Mouse (Mus musculus) heart, embryonic 12.5 days (tissue): ENCODE results near the gene Ppp5c. TPM values are rescaled to one million over a fixed set of nuclear protein-coding genes. Genes with fewer than 3 reads are reported as not detected.

Experiments used
- ATAC-seq: fragments of 200-750 bp; cut with Nextera tagmentation; 2 replicates; pipeline ENCODE4 v1.8.0; 2017; ENCODE audit warnings: moderate TSS enrichment, moderate library complexity; ENCODE audit not compliant: insufficient number of reproducible peaks, low FRiP score
- H3K27ac ChIP-seq: fragments of 300-500 bp; sonication (generic); 2 replicates; pipeline ENCODE4 v1.5.1; 2016; ENCODE audit warnings: mild to moderate bottlenecking, moderate library complexity; ENCODE audit not compliant: poor library complexity, severe bottlenecking
- H3K27me3 ChIP-seq: fragments of 300-500 bp; sonication (generic); replicated peaks from 2 replicates; pipeline ENCODE4 v1.6.1; 2016; ENCODE audit warnings: mild to moderate bottlenecking, moderate library complexity
- H3K36me3 ChIP-seq: fragments of 300-500 bp; sonication (generic); 2 replicates; pipeline ENCODE4 v1.6.1; 2016; ENCODE audit warnings: mild to moderate bottlenecking, moderate library complexity
- H3K4me1 ChIP-seq: fragments of 300-500 bp; sonication (generic); replicated peaks from 2 replicates; pipeline ENCODE4 v1.6.1; 2016; ENCODE audit warnings: mild to moderate bottlenecking
- H3K4me2 ChIP-seq: fragments of 300-500 bp; sonication (generic); 2 replicates; pipeline ENCODE4 v1.6.1; 2016; ENCODE audit warnings: mild to moderate bottlenecking, moderate library complexity
- H3K4me3 ChIP-seq: fragments of 300-500 bp; sonication (generic); 2 replicates; pipeline ENCODE4 v1.5.1; 2016; ENCODE audit warnings: mild to moderate bottlenecking
- H3K9ac ChIP-seq: fragments of 300-500 bp; sonication (generic); 2 replicates; pipeline ENCODE4 v1.6.1; 2016; ENCODE audit warnings: mild to moderate bottlenecking, moderate library complexity
- H3K9me3 ChIP-seq: fragments of 300-500 bp; sonication (generic); replicated peaks from 2 replicates; pipeline ENCODE4 v1.6.1; 2016; ENCODE audit warnings: mild to moderate bottlenecking, moderate library complexity
- WGBS: fragments of 180-500 bp; shearing (Covaris S2); methylation state at CpG from one replicate; pipeline ENCODE4 v1.1.7; 2016; 5-methylcytosine and 5-hydroxymethylcytosine counted together
- polyA plus RNA-seq: library from polyadenylated mRNA; unstranded; fragments of >200 nt; fragmentation: Nextera tagmentation; extraction: Ambion mirVana; gene quantifications from 2 replicates; pipeline ENCODE4 v1.2.1, GENCODE M21; 2016

Ppp5c gene
- polyA plus RNA-seq, 1 experiment from 2014 or later, result 91.9 TPM

- Histone ChIP-seq H3K4me3 (no peak overlapping the region), H3K9ac (peak overlapping the region; percentile 93), H3K4me2 (peak overlapping the region; percentile 86), H3K27me3 (no peaks in the 10 kb centered on the region), H3K9me3 (no peaks in the 10 kb centered on the region), H3K27ac (0 out of 2 replicates have a peak overlapping the region, but pooled peaks have one; percentile 22), H3K36me3 (peaks cover 26% of the 10 kb centered on the region), H3K4me1 (peaks cover 49% of the 10 kb centered on the region)
- ATAC-seq, result no peak
- WGBS, result 60% methylated on average over 4 of the region's 4 CpGs
Measured at GRCm38 (mm10) chr7:17025505-17025894, 2.2 kb downstream of the Ppp5c start.

- peaks cover 29% of the 10 kb centered on the region for H3K36me3 ChIP-seq
- no peaks in the 10 kb centered on the region for H3K9me3 ChIP-seq
- H3K4me3 ChIP-seq, result no peak overlapping the region
- peaks cover 49% of the 10 kb centered on the region for H3K4me1 ChIP-seq
- no peak for ATAC-seq
- 75% methylated on average over 10 of the region's 10 CpGs for whole genome bisulfite sequencing
- H3K9ac ChIP-seq, result peak overlapping the region; percentile 93
- no peaks in the 10 kb centered on the region for H3K27me3 ChIP-seq
- H3K4me2 ChIP-seq, result peak overlapping the region; percentile 86
- 0 out of 2 replicates have a peak overlapping the region, but pooled peaks have one; percentile 76 for H3K27ac ChIP-seq
Measured at GRCm38 (mm10) chr7:17024814-17025504, 2.8 kb downstream of the Ppp5c start.

- Histone ChIP-seq H3K9ac (peak overlapping the region; percentile 93), H3K4me3 (no peak overlapping the region), H3K27ac (peak overlapping the region; percentile 76), H3K9me3 (no peaks in the 10 kb centered on the region), H3K36me3 (peaks cover 38% of the 10 kb centered on the region), H3K27me3 (no peaks in the 10 kb centered on the region), H3K4me1 (peaks cover 49% of the 10 kb centered on the region), H3K4me2 (peak overlapping the region; percentile 22)
- ATAC-seq, result no peak
- 76% methylated on average over 6 of the region's 6 CpGs for WGBS
Measured at GRCm38 (mm10) chr7:17024141-17024540, 3.6 kb downstream of the Ppp5c start.

GRCm38 (mm10) chr7:17023701-17024100 lies 4.0 kb downstream of the Ppp5c start:
- Histone ChIP-seq H3K27ac (peak overlapping the region; percentile 76), H3K9me3 (no peaks in the 10 kb centered on the region), H3K4me1 (peaks cover 49% of the 10 kb centered on the region), H3K9ac (peak overlapping the region; percentile 93), H3K4me2 (peak overlapping the region; percentile 22), H3K27me3 (no peaks in the 10 kb centered on the region), H3K4me3 (no peak overlapping the region), H3K36me3 (peaks cover 40% of the 10 kb centered on the region)
- ATAC-seq, result no peak
- 30% methylated on average over 4 of the region's 4 CpGs for WGBS

- H3K9ac ChIP-seq, result no peak overlapping the region
- H3K4me2 ChIP-seq, result no peak overlapping the region
- ATAC-seq, result no peak
- peaks cover 49% of the 10 kb centered on the region for H3K36me3 ChIP-seq
- H3K9me3 ChIP-seq, result no peaks in the 10 kb centered on the region
- WGBS, result 99% methylated on average over 15 of the region's 15 CpGs
- no peaks in the 10 kb centered on the region for H3K27me3 ChIP-seq
- peaks cover 59% of the 10 kb centered on the region for H3K4me1 ChIP-seq
- H3K4me3 ChIP-seq, result no peak overlapping the region
- H3K27ac ChIP-seq, result no peak overlapping the region
Measured at GRCm38 (mm10) chr7:17022176-17022575, 5.5 kb downstream of the Ppp5c start.

GRCm38 (mm10) chr7:17019426-17020166 lies 8.1 kb downstream of the Ppp5c start:
- H3K27me3 ChIP-seq, result no peaks in the 10 kb centered on the region
- no peak overlapping the region for H3K9ac ChIP-seq
- no peak overlapping the region for H3K4me2 ChIP-seq
- 84% methylated on average over 7 of the region's 7 CpGs for WGBS
- no peak overlapping the region for H3K27ac ChIP-seq
- ATAC-seq, result no peak
- H3K4me3 ChIP-seq, result no peak overlapping the region
- H3K9me3 ChIP-seq, result no peaks in the 10 kb centered on the region
- peaks cover 46% of the 10 kb centered on the region for H3K4me1 ChIP-seq
- peaks cover 75% of the 10 kb centered on the region for H3K36me3 ChIP-seq

- Histone ChIP-seq H3K4me1 (peaks cover 30% of the 10 kb centered on the region), H3K36me3 (peaks cover 90% of the 10 kb centered on the region), H3K9me3 (no peaks in the 10 kb centered on the region), H3K9ac (no peak overlapping the region), H3K4me3 (no peak overlapping the region), H3K27ac (peak overlapping the region; percentile 75), H3K27me3 (no peaks in the 10 kb centered on the region), H3K4me2 (no peak overlapping the region)
- WGBS, result 76% methylated on average over 2 of the region's 2 CpGs
- no peak for ATAC-seq
Measured at GRCm38 (mm10) chr7:17017921-17018320, 9.8 kb downstream of the Ppp5c start.

- no peak overlapping the region for H3K4me3 ChIP-seq
- 44% methylated on average over 1 of the region's 1 CpGs for WGBS
- no peaks in the 10 kb centered on the region for H3K9me3 ChIP-seq
- H3K4me1 ChIP-seq, result peaks cover 22% of the 10 kb centered on the region
- H3K9ac ChIP-seq, result no peak overlapping the region
- ATAC-seq, result peak; percentile 75
- no peaks in the 10 kb centered on the region for H3K27me3 ChIP-seq
- H3K27ac ChIP-seq, result peak overlapping the region; percentile 75
- H3K4me2 ChIP-seq, result no peak overlapping the region
- H3K36me3 ChIP-seq, result peaks cover 90% of the 10 kb centered on the region
Measured at GRCm38 (mm10) chr7:17017036-17017435, 10.7 kb downstream of the Ppp5c start.

- no peaks in the 10 kb centered on the region for H3K27me3 ChIP-seq
- peaks cover 90% of the 10 kb centered on the region for H3K36me3 ChIP-seq
- no peak for ATAC-seq
- H3K4me3 ChIP-seq, result no peak overlapping the region
- WGBS, result 83% methylated on average over 6 of the region's 6 CpGs
- H3K9ac ChIP-seq, result no peak overlapping the region
- H3K9me3 ChIP-seq, result no peaks in the 10 kb centered on the region
- no peak overlapping the region for H3K4me2 ChIP-seq
- no peak overlapping the region for H3K27ac ChIP-seq
- H3K4me1 ChIP-seq, result peaks cover 22% of the 10 kb centered on the region
Measured at GRCm38 (mm10) chr7:17015381-17015780, 12.3 kb downstream of the Ppp5c start.

GRCm38 (mm10) chr7:17011909-17012590 lies 15.7 kb downstream of the Ppp5c start:
- Histone ChIP-seq H3K36me3 (peaks cover 98% of the 10 kb centered on the region), H3K9me3 (no peaks in the 10 kb centered on the region), H3K4me3 (no peak overlapping the region), H3K27me3 (no peaks in the 10 kb centered on the region), H3K27ac (no peak overlapping the region), H3K4me1 (peaks cover 10% of the 10 kb centered on the region), H3K4me2 (no peak overlapping the region), H3K9ac (no peak overlapping the region)
- no peak for ATAC-seq
- 86% methylated on average over 7 of the region's 7 CpGs for WGBS

GRCm38 (mm10) chr7:17010010-17010347 lies 17.7 kb downstream of the Ppp5c start:
- H3K4me2 ChIP-seq, result no peak overlapping the region
- no peak overlapping the region for H3K27ac ChIP-seq
- H3K4me3 ChIP-seq, result no peak overlapping the region
- no peaks in the 10 kb centered on the region for H3K27me3 ChIP-seq
- H3K36me3 ChIP-seq, result peaks cover 98% of the 10 kb centered on the region
- 89% methylated on average over 5 of the region's 5 CpGs for WGBS
- H3K4me1 ChIP-seq, result no peaks in the 10 kb centered on the region
- no peaks in the 10 kb centered on the region for H3K9me3 ChIP-seq
- H3K9ac ChIP-seq, result no peak overlapping the region
- ATAC-seq, result no peak
